Mouse (Mus musculus) midbrain, postnatal 0 days (tissue): ENCODE results near the gene Hist1h4a. TPM values are rescaled to one million over a fixed set of nuclear protein-coding genes. Genes with fewer than 3 reads are reported as not detected.

Experiments
- ATAC-seq: fragments of 200-750 bp; cut with Nextera tagmentation; 2 replicates; pipeline ENCODE4 v1.8.0; 2017; ENCODE audit warnings: moderate number of reproducible peaks, mild to moderate bottlenecking, moderate TSS enrichment, moderate library complexity; ENCODE audit not compliant: low FRiP score
- DNase-seq: peaks from one replicate; pipeline ENCODE4 v3.0.0-alpha.2; 2015; ENCODE audit warnings: low spot score
- H3K27ac ChIP-seq: fragments of 300-500 bp; sonication (generic); 2 replicates; pipeline ENCODE4 v1.5.1; 2014; ENCODE audit warnings: low read depth, mild to moderate bottlenecking, low read length, mixed read lengths
- H3K27me3 ChIP-seq: fragments of 300-500 bp; sonication (generic); 2 replicates; pipeline ENCODE4 v1.6.1; 2014; ENCODE audit warnings: low read length, control low read depth, mixed read lengths; ENCODE audit not compliant: insufficient read depth
- H3K36me3 ChIP-seq: fragments of 300-500 bp; sonication (generic); 2 replicates; pipeline ENCODE4 v1.6.1; 2014; ENCODE audit warnings: low read length, control low read depth, mixed read lengths; ENCODE audit not compliant: insufficient read depth
- H3K4me1 ChIP-seq: fragments of 300-500 bp; sonication (generic); 2 replicates; pipeline ENCODE4 v1.6.1; 2014; ENCODE audit warnings: mild to moderate bottlenecking, control low read depth, antibody characterized with exemption, low read length, mixed read lengths; ENCODE audit not compliant: insufficient read depth
- H3K4me2 ChIP-seq: fragments of 300-500 bp; sonication (generic); 2 replicates; pipeline ENCODE4 v1.6.1; 2014; ENCODE audit warnings: low read depth, mild to moderate bottlenecking, low read length, mixed read lengths; ENCODE audit not compliant: poor library complexity, severe bottlenecking
- H3K4me3 ChIP-seq: fragments of 300-500 bp; sonication (generic); 2 replicates; pipeline ENCODE4 v1.5.1; 2014; ENCODE audit warnings: low read depth, mild to moderate bottlenecking, low read length, moderate library complexity
- H3K9ac ChIP-seq: fragments of 300-500 bp; sonication (generic); replicated peaks from 2 replicates; pipeline ENCODE4 v1.6.1; 2014; ENCODE audit warnings: mild to moderate bottlenecking, low read length, moderate library complexity, mixed read lengths; ENCODE audit not compliant: poor library complexity, severe bottlenecking
- H3K9me3 ChIP-seq: fragments of 300-500 bp; sonication (generic); 2 replicates; pipeline ENCODE4 v1.6.1; 2016; ENCODE audit warnings: low read length, control low read depth
- CTCF ChIP-seq: IDR thresholded peaks from 2 replicates; pipeline ENCODE4 v1.5.1; 2016; ENCODE audit warnings: antibody characterized with exemption, mild to moderate bottlenecking
- WGBS: fragments of 180-500 bp; shearing (Covaris S2); extraction: QIAGEN DNeasy Blood & Tissue Kit; methylation state at CpG from one replicate; pipeline ENCODE4 v1.1.7; 2014; 5-methylcytosine and 5-hydroxymethylcytosine counted together
- microRNA-seq: library from miRNA; unstranded; fragments of <30 nt; microRNA quantifications from one replicate; pipeline ENCODE4, GENCODE M21; 2016; ENCODE audit warnings: borderline number of aligned reads
- polyA plus RNA-seq: library from polyadenylated mRNA; unstranded; fragments of >200 nt; fragmentation: Nextera tagmentation; extraction: Ambion mirVana; gene quantifications from 2 replicates; pipeline ENCODE4 v1.2.1, GENCODE M21; 2015
- total RNA-seq: library from RNA; depleted of rRNA; stranded (reverse); fragments of >200 nt; gene quantifications from 2 replicates; pipeline ENCODE4 v1.2.3, GENCODE M21; 2014; rRNA removed

Hist1h4a gene
- total and polyA plus RNA-seq, 2 experiments from 2014 or later, result 405 TPM; not detected in 1

GRCm38 (mm10) chr13:23717176-23717575, 43.9 kb downstream of the Hist1h4a start:
- no peaks in the 10 kb centered on the region for H3K36me3 ChIP-seq
- ATAC-seq (no peak), DNase-seq (no peak)
- no peaks in the 10 kb centered on the region for H3K9me3 ChIP-seq
- 62% methylated on average over 11 of the region's 11 CpGs for WGBS
- H3K27ac ChIP-seq, result no peak overlapping the region
- H3K27me3 ChIP-seq, result no peaks in the 10 kb centered on the region
- TF ChIP-seq CTCF, result no peak
- no peak overlapping the region for H3K4me3 ChIP-seq
- no peak overlapping the region for H3K4me2 ChIP-seq
- no peak overlapping the region for H3K9ac ChIP-seq
- no peaks in the 10 kb centered on the region for H3K4me1 ChIP-seq

GRCm38 (mm10) chr13:23716261-23717042, 44.6 kb downstream of the Hist1h4a start:
- H3K27ac ChIP-seq, result no peak overlapping the region
- WGBS, result 91% methylated on average over 5 of the region's 5 CpGs

More at GRCm38 (mm10) chr13:23716261-23717042, 44.6 kb downstream of the Hist1h4a start:
- no peak for TF ChIP-seq CTCF
- no peaks in the 10 kb centered on the region for H3K36me3 ChIP-seq
- no peak overlapping the region for H3K4me2 ChIP-seq
- H3K9ac ChIP-seq, result no peak overlapping the region
- no peaks in the 10 kb centered on the region for H3K4me1 ChIP-seq
- DNase-seq (no peak), ATAC-seq (no peak)
- H3K9me3 ChIP-seq, result no peaks in the 10 kb centered on the region
- no peaks in the 10 kb centered on the region for H3K27me3 ChIP-seq
- no peak overlapping the region for H3K4me3 ChIP-seq

Small RNAs within 50 kb of the gene (microRNA-seq; reads per million reads assigned to microRNA genes)
- gene Gm44314 (not detected), gene Gm44484 (not detected)

Other genes starting within 250 kb of the Hist1h4a start
Only the 30 nearest of the 37 such genes appear.
- gene Hist1h1d, start 208.0 kb downstream of the Hist1h4a start, total RNA-seq, result 21.3 and 23.4 TPM in 2 replicates
- gene Hist1h1d, start 208.0 kb downstream of the Hist1h4a start, polyA plus RNA-seq, result 0.04 and 0.07 TPM in 2 replicates
- gene Hist1h3e, start 198.9 kb downstream of the Hist1h4a start, total RNA-seq, result 203 and 384 TPM in 2 replicates
- 1.2 and 1.9 TPM in 2 replicates for gene Hist1h3e, start 198.9 kb downstream of the Hist1h4a start, polyA plus RNA-seq
- gene Hist1h2ae, start 190.0 kb downstream of the Hist1h4a start, total RNA-seq, result 76.7 and 98.8 TPM in 2 replicates
- 4.5 and 5.9 TPM in 2 replicates for gene Hist1h2ae, start 190.0 kb downstream of the Hist1h4a start, polyA plus RNA-seq
- 248 and 572 TPM in 2 replicates for gene Hist1h2bg, start 189.8 kb downstream of the Hist1h4a start, total RNA-seq
- gene Hist1h2bg, start 189.8 kb downstream of the Hist1h4a start, polyA plus RNA-seq, result 2.8 and 4.5 TPM in 2 replicates
- 194 and 327 TPM in 2 replicates for gene Hist1h2bf, start 187.0 kb downstream of the Hist1h4a start, total RNA-seq
- 0.43 TPM in 1 of 2 replicates, not detected in the other for gene Hist1h2bf, start 187.0 kb downstream of the Hist1h4a start, polyA plus RNA-seq
- gene Hist1h2ad, start 186.8 kb downstream of the Hist1h4a start, total RNA-seq, result 162 and 232 TPM in 2 replicates
- not detected in 2 replicates for gene Hist1h2ad, start 186.8 kb downstream of the Hist1h4a start, polyA plus RNA-seq
- 49.8 and 92.5 TPM in 2 replicates for gene Hist1h3d, start 185.5 kb downstream of the Hist1h4a start, total RNA-seq
- 0.42 and 0.55 TPM in 2 replicates for gene Hist1h3d, start 185.5 kb downstream of the Hist1h4a start, polyA plus RNA-seq
- gene Hist1h4d, start 179.6 kb downstream of the Hist1h4a start, total RNA-seq, result 900 and 1,141 TPM in 2 replicates
- 18.0 and 18.8 TPM in 2 replicates for gene Hist1h4d, start 179.6 kb downstream of the Hist1h4a start, polyA plus RNA-seq
- 75.1 and 75.2 TPM in 2 replicates for gene Hist1h2be, start 140.1 kb downstream of the Hist1h4a start, total RNA-seq
- gene Hist1h2be, start 140.1 kb downstream of the Hist1h4a start, polyA plus RNA-seq, result 0.32 and 0.33 TPM in 2 replicates
- gene Hist1h1e, start 138.7 kb downstream of the Hist1h4a start, total RNA-seq, result 159 and 160 TPM in 2 replicates
- gene Hist1h1e, start 138.7 kb downstream of the Hist1h4a start, polyA plus RNA-seq, result 8.0 and 9.5 TPM in 2 replicates
- 16.6 and 45.8 TPM in 2 replicates for gene Hist1h2ac, start 77.3 kb downstream of the Hist1h4a start, total RNA-seq
- 0.21 and 0.28 TPM in 2 replicates for gene Hist1h2ac, start 77.3 kb downstream of the Hist1h4a start, polyA plus RNA-seq
- gene Hist1h2bc, start 77.0 kb downstream of the Hist1h4a start, total RNA-seq, result 66.3 and 125 TPM in 2 replicates
- gene Hist1h2bc, start 77.0 kb downstream of the Hist1h4a start, polyA plus RNA-seq, result 23.7 and 28.6 TPM in 2 replicates
- 0.93 TPM in 1 of 2 replicates, not detected in the other for gene Hist1h1t, start 65.4 kb downstream of the Hist1h4a start, total RNA-seq
- not detected in 2 replicates for gene Hist1h1t, start 65.4 kb downstream of the Hist1h4a start, polyA plus RNA-seq
- 622 and 783 TPM in 2 replicates for gene Hist1h4c, start 62.8 kb downstream of the Hist1h4a start, total RNA-seq
- 1.5 and 2.2 TPM in 2 replicates for gene Hist1h4c, start 62.8 kb downstream of the Hist1h4a start, polyA plus RNA-seq
- 1.8 and 2.5 TPM in 2 replicates for gene Hfe, start 50.4 kb downstream of the Hist1h4a start, total RNA-seq
- gene Hfe, start 50.4 kb downstream of the Hist1h4a start, polyA plus RNA-seq, result 4.0 and 5.8 TPM in 2 replicates
- 243 and 275 TPM in 2 replicates for gene Hist1h1c, start 22.4 kb downstream of the Hist1h4a start, total RNA-seq
- gene Hist1h1c, start 22.4 kb downstream of the Hist1h4a start, polyA plus RNA-seq, result 26.1 and 26.5 TPM in 2 replicates
- gene Hist1h3c, start 15.6 kb downstream of the Hist1h4a start, total RNA-seq, result 206 and 420 TPM in 2 replicates
- not detected in 2 replicates for gene Hist1h3c, start 15.6 kb downstream of the Hist1h4a start, polyA plus RNA-seq
- gene Hist1h2bb, start 14.5 kb downstream of the Hist1h4a start, total RNA-seq, result 491 and 821 TPM in 2 replicates
- 0.61 TPM in 1 of 2 replicates, not detected in the other for gene Hist1h2bb, start 14.5 kb downstream of the Hist1h4a start, polyA plus RNA-seq
- gene Hist1h2ab, start 10.1 kb downstream of the Hist1h4a start, total RNA-seq, result 98.5 and 290 TPM in 2 replicates
- gene Hist1h2ab, start 10.1 kb downstream of the Hist1h4a start, polyA plus RNA-seq, result 2.1 and 2.4 TPM in 2 replicates
- 124 and 290 TPM in 2 replicates for gene Hist1h3b, start 9.0 kb downstream of the Hist1h4a start, total RNA-seq
- 0.50 and 0.51 TPM in 2 replicates for gene Hist1h3b, start 9.0 kb downstream of the Hist1h4a start, polyA plus RNA-seq
- 143 and 315 TPM in 2 replicates for gene Hist1h4b, start 4.2 kb downstream of the Hist1h4a start, total RNA-seq
- 1.6 and 2.0 TPM in 2 replicates for gene Hist1h4b, start 4.2 kb downstream of the Hist1h4a start, polyA plus RNA-seq
- gene Hist1h3a, start 1.2 kb upstream of the Hist1h4a start, total RNA-seq, result 322 and 620 TPM in 2 replicates
- 0.99 and 1.4 TPM in 2 replicates for gene Hist1h3a, start 1.2 kb upstream of the Hist1h4a start, polyA plus RNA-seq
- gene Hist1h1a, start 2.4 kb upstream of the Hist1h4a start, total RNA-seq, result 90.8 and 138 TPM in 2 replicates
- gene Hist1h1a, start 2.4 kb upstream of the Hist1h4a start, polyA plus RNA-seq, result not detected in 2 replicates
- gene Trim38, start 8.7 kb upstream of the Hist1h4a start, total RNA-seq, result not detected in 2 replicates
- 0.10 TPM in 1 of 2 replicates, not detected in the other for gene Trim38, start 8.7 kb upstream of the Hist1h4a start, polyA plus RNA-seq
- 0.11 TPM in 1 of 2 replicates, not detected in the other for gene Slc17a2, start 45.8 kb upstream of the Hist1h4a start, total RNA-seq
- not detected in 2 replicates for gene Slc17a2, start 45.8 kb upstream of the Hist1h4a start, polyA plus RNA-seq
- gene Slc17a3, start 78.2 kb upstream of the Hist1h4a start, total RNA-seq, result 0.05 TPM in 1 of 2 replicates, not detected in the other
- gene Slc17a3, start 78.2 kb upstream of the Hist1h4a start, polyA plus RNA-seq, result not detected in 2 replicates
- gene Slc17a1, start 106.5 kb upstream of the Hist1h4a start, total RNA-seq, result not detected in 2 replicates
- not detected in 2 replicates for gene Slc17a1, start 106.5 kb upstream of the Hist1h4a start, polyA plus RNA-seq
- gene Slc17a4, start 153.8 kb upstream of the Hist1h4a start, total RNA-seq, result not detected in 2 replicates
- not detected in 2 replicates for gene Slc17a4, start 153.8 kb upstream of the Hist1h4a start, polyA plus RNA-seq
- gene Hist1h2ba, start 172.9 kb upstream of the Hist1h4a start, total RNA-seq, result not detected in 2 replicates
- gene Hist1h2ba, start 172.9 kb upstream of the Hist1h4a start, polyA plus RNA-seq, result not detected in 2 replicates
- not detected in 2 replicates for gene Hist1h2aa, start 173.2 kb upstream of the Hist1h4a start, total RNA-seq
- not detected in 2 replicates for gene Hist1h2aa, start 173.2 kb upstream of the Hist1h4a start, polyA plus RNA-seq